Mouse (Mus musculus): ENCODE data around the gene Eif4enif1. TPM values are rescaled to one million over a fixed set of nuclear protein-coding genes. Genes with fewer than 3 reads are reported as not detected.
"Not testable (repeated sequence)": the region's sequence is repeated elsewhere in the genome, so short reads cannot be mapped to it uniquely, and the experiment has no call there.

Gene Eif4enif1
- total and polyA plus RNA-seq, 2 experiments from 2014 or later, result 43.3 to 56.9 TPM

DNA sequence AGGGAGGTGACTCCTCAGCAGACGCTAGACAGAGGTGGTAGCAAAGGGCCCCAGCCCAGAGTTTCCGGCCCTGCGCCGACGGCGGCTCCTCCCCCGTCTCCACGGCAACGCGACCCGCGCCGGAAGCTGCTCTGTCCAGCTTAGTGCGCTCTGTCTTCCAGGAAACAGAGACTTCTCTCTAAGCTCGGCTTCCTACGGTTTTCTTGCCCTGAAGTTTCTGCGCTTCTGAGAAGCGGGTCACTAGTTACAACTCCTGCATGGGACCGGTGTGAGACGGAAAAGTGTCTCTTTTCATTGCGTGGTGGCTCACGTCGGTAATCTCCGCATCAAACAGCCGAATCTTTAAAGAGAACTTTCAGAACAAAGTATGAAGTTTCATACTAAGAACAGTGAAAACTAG, 8.8 kb upstream of the Eif4enif1 start, which contains the start of gene Sfi1:
TSS of gene Sfi1 (minus strand) at position 101 of the 400 bp plus-strand sequence.
- TF ChIP-seq CTCF (IDR thresholded peaks at IDR 0.05), result no peak
- Histone ChIP-seq H3K9me3 (ENCODE audit: low read length) (no peaks in the 10 kb centered on the region), H3K4me2 (ENCODE audit: low read depth, low read length, poor library complexity, severe bottlenecking) (no peak within 1 kb of the TSS), H3K9ac (replicated peaks; ENCODE audit: low read length, poor library complexity, severe bottlenecking) (no peak within 1 kb of the TSS), H3K27me3 (ENCODE audit: insufficient read depth, low read length) (no peaks in the 10 kb centered on the region), H3K4me1 (ENCODE audit: insufficient read depth, low read length) (no peaks in the 10 kb centered on the region), H3K27ac (ENCODE audit: low read depth, low read length) (no peak within 1 kb of the TSS), H3K36me3 (ENCODE audit: insufficient read depth, low read length) (no peaks in the 10 kb centered on the region), H3K4me3 (ENCODE audit: low read depth, low read length) (no peak within 1 kb of the TSS)
- ATAC-seq (ENCODE audit: low FRiP score) (no peak), DNase-seq (ENCODE audit: low spot score) (no peak)
- WGBS, result 86% methylated on average over 25 of the region's 25 CpGs

DNA sequence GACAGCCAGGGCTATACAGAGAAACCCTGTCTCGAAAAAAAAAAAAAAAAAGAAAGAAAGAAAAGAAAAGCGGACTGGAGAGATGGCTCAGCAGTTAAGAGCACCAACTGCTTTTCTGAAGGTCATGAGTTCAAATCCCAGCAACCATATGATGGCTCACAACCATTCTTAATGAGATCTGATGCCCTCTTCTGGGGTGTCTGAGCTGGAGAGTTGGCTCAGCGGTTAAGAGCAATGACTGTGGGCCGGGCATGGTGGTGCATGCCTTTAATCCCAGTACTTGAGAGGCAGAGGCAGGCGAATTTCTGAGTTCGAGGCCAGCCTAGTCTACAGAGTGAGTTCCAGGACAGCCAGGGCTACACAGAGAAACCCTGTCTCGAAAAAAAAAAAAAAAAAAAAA, 1.6 kb upstream of the Eif4enif1 start:
- H3K27ac ChIP-seq (ENCODE audit: low read depth, low read length); ATAC-seq (ENCODE audit: low FRiP score); H3K27me3 ChIP-seq (ENCODE audit: insufficient read depth, low read length); H3K4me3 ChIP-seq (ENCODE audit: low read depth, low read length); H3K9ac ChIP-seq (replicated peaks; ENCODE audit: low read length, poor library complexity, severe bottlenecking); DNase-seq (ENCODE audit: low spot score); H3K36me3 ChIP-seq (ENCODE audit: insufficient read depth, low read length); H3K4me1 ChIP-seq (ENCODE audit: insufficient read depth, low read length); H3K4me2 ChIP-seq (ENCODE audit: low read depth, low read length, poor library complexity, severe bottlenecking); H3K9me3 ChIP-seq (ENCODE audit: low read length): not testable (repeated sequence)
- WGBS, result 93% methylated on average over 5 of the region's 7 CpGs

DNA sequence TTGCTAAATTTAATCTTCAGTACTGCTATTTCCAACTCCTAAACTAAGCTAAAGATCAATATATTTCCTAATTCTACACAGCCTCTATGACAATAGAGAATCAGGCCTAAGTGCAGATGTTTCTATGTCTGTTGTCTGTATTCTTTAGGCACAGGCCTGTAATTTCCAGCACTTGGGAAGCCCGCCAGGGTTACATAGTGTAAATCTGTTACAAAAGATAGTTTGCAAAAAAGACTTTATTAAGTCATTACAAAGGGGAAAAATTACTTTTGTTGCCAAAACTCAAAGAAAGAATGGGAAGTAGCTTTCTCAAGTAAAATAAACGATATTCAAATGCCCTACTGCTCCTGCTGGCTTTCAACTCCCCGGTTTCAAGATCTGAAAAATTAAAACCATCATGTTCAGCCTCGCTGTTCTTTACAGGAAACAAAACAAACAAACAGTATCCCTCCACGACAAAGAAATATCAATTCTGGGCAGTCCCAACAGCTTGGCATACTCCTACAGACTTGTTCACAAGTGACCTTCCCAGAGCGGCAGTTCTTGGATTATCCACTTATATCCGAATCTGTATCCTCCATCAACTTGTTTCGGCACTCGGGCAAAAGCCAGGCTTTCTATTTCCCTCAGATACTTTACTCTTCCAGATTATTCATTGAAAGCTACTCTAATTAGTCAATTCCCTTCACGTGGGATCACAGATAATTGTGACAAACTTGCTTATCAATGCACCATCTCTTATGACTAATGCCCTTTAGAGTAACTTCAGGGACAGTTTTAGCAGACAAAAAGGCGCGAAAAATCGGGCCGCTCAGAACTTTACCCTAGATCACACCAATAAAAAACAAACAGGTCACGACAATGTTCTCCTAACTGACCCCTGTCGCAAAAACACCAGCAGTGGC, 614 bp upstream of the Eif4enif1 start:
- peak overlapping the region; percentile 33 for H3K4me3 ChIP-seq (ENCODE audit: low read depth, low read length)
- no peaks in the 10 kb centered on the region for H3K9me3 ChIP-seq (ENCODE audit: low read length)
- 7% methylated on average over 16 of the region's 16 CpGs for WGBS
- DNase-seq (ENCODE audit: low spot score), result no peak
- no peaks in the 10 kb centered on the region for H3K4me1 ChIP-seq (ENCODE audit: insufficient read depth, low read length)
- no peaks in the 10 kb centered on the region for H3K27me3 ChIP-seq (ENCODE audit: insufficient read depth, low read length)
- H3K27ac ChIP-seq (ENCODE audit: low read depth, low read length), result no peak overlapping the region
- TF ChIP-seq CTCF (IDR thresholded peaks at IDR 0.05), result no peak
- ATAC-seq (ENCODE audit: low FRiP score), result no peak
- no peak overlapping the region for H3K9ac ChIP-seq (replicated peaks; ENCODE audit: low read length, poor library complexity, severe bottlenecking)
- H3K4me2 ChIP-seq (ENCODE audit: low read depth, low read length, poor library complexity, severe bottlenecking), result peak overlapping the region; percentile 15
- H3K36me3 ChIP-seq (ENCODE audit: insufficient read depth, low read length), result 0 out of 2 replicates have a peak, but pooled peaks cover 7% of the 10 kb centered on the region

DNA sequence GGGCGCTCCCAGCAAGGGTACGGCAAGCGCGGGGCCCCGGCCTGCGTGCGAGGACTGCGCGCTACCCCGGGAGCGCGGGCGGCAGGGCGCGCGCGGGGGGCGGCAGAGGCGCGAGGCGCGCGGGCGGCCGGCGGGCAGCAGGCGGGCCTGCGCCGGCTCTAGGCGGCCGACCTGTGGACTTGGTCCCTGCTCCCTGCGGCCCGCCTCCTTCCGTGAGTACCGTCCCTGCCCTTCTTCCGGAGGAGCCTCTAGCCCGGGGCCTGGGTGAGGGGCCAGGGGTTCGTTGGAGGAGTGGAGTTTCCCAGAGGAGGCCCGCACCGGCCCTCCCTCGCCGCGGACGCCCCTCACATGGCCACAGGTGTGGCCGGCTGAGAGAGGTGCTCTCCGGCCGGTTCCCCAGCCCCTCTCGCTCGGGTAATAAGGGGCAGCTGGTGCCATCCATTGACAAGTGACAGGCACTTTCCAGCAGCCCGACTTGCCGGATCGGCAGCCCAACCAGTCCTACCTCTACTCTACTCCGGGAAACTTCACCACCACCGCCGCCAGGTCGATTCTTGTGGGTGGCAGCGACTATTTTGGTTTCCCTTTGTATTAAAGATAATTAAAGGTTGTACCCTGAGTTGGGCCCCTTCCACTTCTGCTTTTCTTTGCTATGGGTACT, 719 bp downstream of the Eif4enif1 start:
- H3K4me1 ChIP-seq (ENCODE audit: insufficient read depth, low read length), result no peaks in the 10 kb centered on the region
- 1% methylated on average over 27 of the region's 57 CpGs for WGBS
- H3K36me3 ChIP-seq (ENCODE audit: insufficient read depth, low read length), result peaks cover 9% of the 10 kb centered on the region; the same call in 1 of the 2 replicates
- H3K9me3 ChIP-seq (ENCODE audit: low read length), result no peaks in the 10 kb centered on the region
- TF ChIP-seq CTCF (IDR thresholded peaks at IDR 0.05), result no peak
- ATAC-seq (ENCODE audit: low FRiP score), result peak; percentile 8; the same call in 1 of the 2 replicates
- peak overlapping the region; percentile 33 for H3K4me3 ChIP-seq (ENCODE audit: low read depth, low read length)
- H3K9ac ChIP-seq (replicated peaks; ENCODE audit: low read length, poor library complexity, severe bottlenecking), result peak overlapping the region; percentile 29
- no peaks in the 10 kb centered on the region for H3K27me3 ChIP-seq (ENCODE audit: insufficient read depth, low read length)
- H3K27ac ChIP-seq (ENCODE audit: low read depth, low read length), result peak overlapping the region; percentile 4
- peak overlapping the region; percentile 31 for H3K4me2 ChIP-seq (ENCODE audit: low read depth, low read length, poor library complexity, severe bottlenecking)
- DNase-seq (ENCODE audit: low spot score), result peak; percentile 7

DNA sequence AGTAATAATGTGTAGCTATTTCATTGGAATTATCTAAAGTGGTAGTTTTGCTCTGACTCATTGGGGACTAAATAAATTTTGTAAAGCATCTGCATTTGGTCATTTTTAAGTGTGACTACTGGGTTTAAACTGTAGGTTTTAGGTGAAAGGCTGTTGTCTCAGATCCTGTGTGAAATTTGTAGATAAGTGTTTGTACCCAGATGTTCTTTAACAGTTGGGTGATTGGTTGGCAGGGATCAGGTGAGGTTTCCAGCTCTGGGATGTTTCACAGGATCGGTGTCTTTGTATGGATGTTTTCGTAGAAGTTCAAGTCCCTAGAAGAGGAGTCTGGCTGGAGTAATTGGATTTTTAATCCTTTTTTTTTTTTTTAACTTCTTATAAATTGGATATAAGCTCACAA, 1.6 kb downstream of the Eif4enif1 start:
- 82% methylated on average over 2 of the region's 2 CpGs for WGBS
- H3K27ac ChIP-seq (ENCODE audit: low read depth, low read length), result no peak overlapping the region
- H3K4me2 ChIP-seq (ENCODE audit: low read depth, low read length, poor library complexity, severe bottlenecking), result no peak overlapping the region
- H3K4me1 ChIP-seq (ENCODE audit: insufficient read depth, low read length), result no peaks in the 10 kb centered on the region
- no peaks in the 10 kb centered on the region for H3K9me3 ChIP-seq (ENCODE audit: low read length)
- peaks cover 9% of the 10 kb centered on the region; the same call in 1 of the 2 replicates for H3K36me3 ChIP-seq (ENCODE audit: insufficient read depth, low read length)
- H3K9ac ChIP-seq (replicated peaks; ENCODE audit: low read length, poor library complexity, severe bottlenecking), result no peak overlapping the region
- DNase-seq (ENCODE audit: low spot score), result no peak
- TF ChIP-seq CTCF (IDR thresholded peaks at IDR 0.05), result no peak
- H3K4me3 ChIP-seq (ENCODE audit: low read depth, low read length), result no peak overlapping the region
- no peaks in the 10 kb centered on the region for H3K27me3 ChIP-seq (ENCODE audit: insufficient read depth, low read length)
- no peak for ATAC-seq (ENCODE audit: low FRiP score)

DNA sequence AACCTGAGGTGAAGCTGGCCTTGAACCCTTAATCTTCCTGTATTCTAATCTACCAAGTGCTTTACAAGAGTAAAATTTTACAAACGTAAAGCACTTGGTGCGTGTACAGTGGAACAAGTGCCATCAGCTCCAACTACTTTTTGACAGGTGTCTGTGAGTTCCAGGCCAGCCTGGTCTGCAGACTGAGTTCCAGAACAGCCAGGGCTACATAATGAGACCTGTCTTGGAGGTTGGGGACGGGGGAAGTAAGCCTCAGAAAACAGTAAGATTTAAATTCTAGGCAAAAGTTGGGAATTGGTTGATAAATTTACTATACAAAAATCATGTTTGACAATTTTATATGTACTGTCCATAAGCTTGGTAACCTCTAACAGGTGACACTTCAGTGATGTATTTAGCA, 3.0 kb downstream of the Eif4enif1 start:
- no peak overlapping the region for H3K27ac ChIP-seq (ENCODE audit: low read depth, low read length)
- H3K4me1 ChIP-seq (ENCODE audit: insufficient read depth, low read length), result no peaks in the 10 kb centered on the region
- DNase-seq (ENCODE audit: low spot score) (no peak), ATAC-seq (ENCODE audit: low FRiP score) (no peak)
- TF ChIP-seq CTCF (IDR thresholded peaks at IDR 0.05), result no peak
- peaks cover 9% of the 10 kb centered on the region; the same call in 1 of the 2 replicates for H3K36me3 ChIP-seq (ENCODE audit: insufficient read depth, low read length)
- H3K9ac ChIP-seq (replicated peaks; ENCODE audit: low read length, poor library complexity, severe bottlenecking), result no peak overlapping the region
- 98% methylated on average over 3 of the region's 3 CpGs for WGBS
- H3K27me3 ChIP-seq (ENCODE audit: insufficient read depth, low read length), result no peaks in the 10 kb centered on the region
- no peaks in the 10 kb centered on the region for H3K9me3 ChIP-seq (ENCODE audit: low read length)
- H3K4me3 ChIP-seq (ENCODE audit: low read depth, low read length), result no peak overlapping the region
- no peak overlapping the region for H3K4me2 ChIP-seq (ENCODE audit: low read depth, low read length, poor library complexity, severe bottlenecking)

All from midbrain, postnatal 0 days (tissue).